Mouse (Mus musculus) small intestine, adult 2 months (tissue): ENCODE results near the gene Ppard.

ENCODE experiments used
- CTCF ChIP-seq: fragments of 200-500 bp; IDR thresholded peaks from 2 replicates; pipeline ENCODE4 v1.5.1; 2012; ENCODE audit warnings: low read depth, mild to moderate bottlenecking, control low read depth, inconsistent platforms, low read length, moderate library complexity, mixed read lengths; ENCODE audit not compliant: insufficient replicate concordance, insufficient read length; ENCODE audit errors: extremely low read depth
- POLR2A ChIP-seq: fragments of 200-500 bp; IDR thresholded peaks from 2 replicates; pipeline ENCODE4 v1.6.1; 2012; ENCODE audit warnings: low read depth, mild to moderate bottlenecking, control low read depth, inconsistent platforms, low read length, moderate library complexity

- TF ChIP-seq CTCF (no peak), POLR2A (no peak)
Observed at GRCm38 (mm10) chr17:28251579-28252280, 19.2 kb downstream of the Ppard start.
